Mouse (Mus musculus) neutrophil, adult 5-6 weeks (primary cell): Measurements from ENCODE around the gene Ano7. TPM values are rescaled to one million over a fixed set of nuclear protein-coding genes. Genes with fewer than 3 reads are reported as not detected.
"Not testable (repeated sequence)": the region's sequence is repeated elsewhere in the genome, so short reads cannot be mapped to it uniquely, and the experiment has no call there.

Source experiments
- ATAC-seq: fragments of 151-379, 151-347 bp; 2 replicates; pipeline ENCODE4 v1.8.0; 2017; ENCODE audit warnings: mild to moderate bottlenecking, moderate TSS enrichment; ENCODE audit not compliant: insufficient number of reproducible peaks, poor library complexity, low FRiP score, severe bottlenecking; ENCODE audit errors: extremely low read depth
- total RNA-seq: library from RNA; stranded (forward); fragments of 200-1000 nt; gene quantifications from 2 replicates; pipeline ENCODE4 v1.2.3, GENCODE M21; 2017

Gene Ano7
- total RNA-seq, 1 experiment from 2014 or later = not detected

- ATAC-seq = peak; percentile 60
Observed at GRCm38 (mm10) chr1:93444405-93445110, 70.8 kb downstream of the Ano7 start.

- ATAC-seq = peak; percentile 36
Observed at GRCm38 (mm10) chr1:93445111-93445821, 71.5 kb downstream of the Ano7 start.

DNA sequence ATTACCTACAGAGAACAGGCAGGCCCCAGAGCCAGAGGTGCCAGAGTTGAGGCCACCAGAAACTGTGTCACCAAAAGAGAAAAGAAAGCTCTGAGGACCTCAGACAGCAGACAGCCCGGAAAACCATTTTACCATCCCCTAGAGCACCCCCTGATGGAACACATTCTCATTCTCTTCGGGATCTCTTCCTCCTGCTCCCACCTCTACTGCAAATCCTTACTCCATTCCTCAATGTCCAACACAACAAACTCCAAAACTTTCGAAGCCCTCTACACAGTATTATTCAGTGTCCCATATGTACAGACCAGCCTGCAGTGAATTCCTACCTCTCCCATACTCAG lies 72.1 kb downstream of the Ano7 start:
- ATAC-seq = no peak

DNA sequence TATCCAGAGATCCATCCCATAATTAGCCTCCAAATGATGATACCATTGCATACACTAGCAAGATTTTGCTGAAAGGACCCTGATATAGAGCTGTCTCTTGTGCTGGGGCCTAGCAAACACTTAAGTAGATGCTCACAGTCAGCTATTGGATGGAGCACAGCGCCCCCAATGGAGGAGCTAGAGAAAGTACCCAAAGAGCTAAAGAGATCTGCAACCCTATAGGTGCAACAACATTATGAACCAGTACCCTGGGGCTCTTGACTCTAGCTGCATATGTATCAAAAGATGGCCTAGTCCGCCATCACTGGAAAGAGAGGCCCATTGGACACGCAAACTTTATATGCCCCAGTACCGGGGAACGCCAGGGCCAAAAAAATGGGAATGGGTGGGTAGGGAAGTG lies 76.4 kb downstream of the Ano7 start:
- not testable (repeated sequence) for ATAC-seq

DNA sequence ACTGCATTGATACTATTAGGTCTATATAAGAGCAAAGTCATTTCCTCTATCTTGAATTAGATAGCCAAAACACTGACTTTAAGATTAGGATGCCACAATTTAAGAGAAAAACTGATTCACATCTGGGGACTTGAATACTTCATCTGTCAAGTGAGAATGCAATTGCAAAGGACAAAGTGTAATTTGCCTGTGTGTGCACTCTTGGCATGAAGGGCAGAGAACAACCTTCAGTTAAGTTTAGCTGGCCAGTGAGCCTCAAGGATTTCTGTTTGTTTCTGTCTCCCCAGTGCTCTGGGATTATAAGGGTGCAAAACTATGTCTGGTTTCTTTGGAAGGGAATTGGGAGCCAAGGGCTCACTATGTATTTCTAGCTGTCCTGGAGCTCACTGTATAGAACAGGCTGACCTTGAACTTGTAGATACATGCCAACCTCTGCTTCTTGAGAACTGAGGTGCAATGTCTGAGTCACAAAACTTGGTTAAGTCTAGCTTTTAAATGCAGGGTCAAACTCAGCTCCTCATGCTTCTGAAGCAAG lies 80.1 kb downstream of the Ano7 start:
- no peak for ATAC-seq

Other genes starting within 250 kb of the Ano7 start
- not detected in 2 replicates for gene Agxt, start 238.7 kb upstream of the Ano7 start, total RNA-seq
- gene 2310007B03Rik, start 213.0 kb upstream of the Ano7 start, total RNA-seq = 0.93 and 0.98 TPM in 2 replicates
- not detected in 2 replicates for gene Crocc2, start 205.2 kb upstream of the Ano7 start, total RNA-seq
- 0.74 and 1.3 TPM in 2 replicates for gene Sned1, start 138.1 kb upstream of the Ano7 start, total RNA-seq
- 16.6 and 17.8 TPM in 2 replicates for gene Mterf4, start 68.0 kb upstream of the Ano7 start, total RNA-seq
- gene Ppp1r7, start 31.1 kb upstream of the Ano7 start, total RNA-seq = 19.1 and 23.9 TPM in 2 replicates
- 0.35 and 3.2 TPM in 2 replicates for gene Pask, start 30.4 kb upstream of the Ano7 start, total RNA-seq
- 61.7 and 62.9 TPM in 2 replicates for gene Hdlbp, start 104.9 kb downstream of the Ano7 start, total RNA-seq
- 1.4 and 1.7 TPM in 2 replicates for gene Farp2, start 138.1 kb downstream of the Ano7 start, total RNA-seq